Mouse (Mus musculus): Measurements from ENCODE around the gene Insl6. TPM values are rescaled to one million over a fixed set of nuclear protein-coding genes. Genes with fewer than 3 reads are reported as not detected.

The Insl6 gene
- polyA plus RNA-seq, 1 experiment from 2014 or later = 2.6 TPM

GRCm38 (mm10) chr19:29308832-29309231 lies 16.3 kb downstream of the Insl6 start:
- TF ChIP-seq CTCF (IDR thresholded peaks at IDR 0.05; ENCODE audit: low read depth) = no peak
- Histone ChIP-seq H3K27ac (ENCODE audit: low read depth) (no peak overlapping the region), H3K4me1 (ENCODE audit: insufficient read depth) (no peaks in the 10 kb centered on the region), H3K9me3 (ENCODE audit: low read depth, low read length) (no peaks in the 10 kb centered on the region), H3K4me3 (ENCODE audit: low read depth, low read length) (no peak overlapping the region), H3K4me2 (no peak overlapping the region), H3K9ac (no peak overlapping the region), H3K36me3 (ENCODE audit: insufficient read depth) (peaks cover 12% of the 10 kb centered on the region), H3K27me3 (ENCODE audit: insufficient read depth, low read length) (no peaks in the 10 kb centered on the region)
- no peak for ATAC-seq (ENCODE audit: insufficient read depth)
- DNase-seq = no peak

DNA sequence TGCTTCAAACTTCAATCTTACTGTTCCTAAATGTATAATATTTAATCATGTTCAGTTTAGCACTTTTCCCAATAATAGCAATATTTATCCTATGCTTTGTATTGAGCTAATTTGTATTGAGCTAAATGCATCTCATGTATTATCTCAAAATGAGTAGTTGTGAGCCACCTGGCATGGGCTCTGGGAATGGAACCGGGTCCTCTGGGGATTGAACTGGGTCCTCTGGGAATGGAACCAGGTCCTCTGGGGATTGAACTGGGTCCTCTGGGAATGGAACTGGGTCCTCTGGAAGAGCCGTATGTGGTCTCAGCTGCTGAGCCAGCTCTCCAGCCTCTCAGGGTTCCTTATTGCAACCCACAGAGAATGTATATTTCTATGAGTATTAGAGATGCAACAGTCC lies 23.0 kb downstream of the Insl6 start:
- H3K4me1 ChIP-seq (ENCODE audit: insufficient read depth) = no peaks in the 10 kb centered on the region
- no peak for ATAC-seq (ENCODE audit: insufficient read depth)
- no peak overlapping the region for H3K9ac ChIP-seq
- H3K9me3 ChIP-seq (ENCODE audit: low read depth, low read length) = no peaks in the 10 kb centered on the region
- WGBS = 93% methylated on average over 2 of the region's 2 CpGs
- H3K4me3 ChIP-seq (ENCODE audit: low read depth, low read length) = no peak overlapping the region
- TF ChIP-seq CTCF (IDR thresholded peaks at IDR 0.05; ENCODE audit: low read depth) = no peak
- DNase-seq = no peak
- H3K4me2 ChIP-seq = no peak overlapping the region
- no peak overlapping the region for H3K27ac ChIP-seq (ENCODE audit: low read depth)
- no peaks in the 10 kb centered on the region for H3K27me3 ChIP-seq (ENCODE audit: insufficient read depth, low read length)
- H3K36me3 ChIP-seq (ENCODE audit: insufficient read depth) = peaks cover 23% of the 10 kb centered on the region

- no peaks in the 10 kb centered on the region for H3K9me3 ChIP-seq (ENCODE audit: low read depth, low read length)
- no peak for TF ChIP-seq CTCF (IDR thresholded peaks at IDR 0.05; ENCODE audit: low read depth)
- ATAC-seq (ENCODE audit: insufficient read depth) = no peak
- DNase-seq = no peak
- H3K4me3 ChIP-seq (ENCODE audit: low read depth, low read length) = no peak overlapping the region
- WGBS = 91% methylated on average over 13 of the region's 13 CpGs
- no peaks in the 10 kb centered on the region for H3K4me1 ChIP-seq (ENCODE audit: insufficient read depth)
- H3K4me2 ChIP-seq = no peak overlapping the region
- H3K27ac ChIP-seq (ENCODE audit: low read depth) = no peak overlapping the region
- peaks cover 32% of the 10 kb centered on the region for H3K36me3 ChIP-seq (ENCODE audit: insufficient read depth)
- H3K27me3 ChIP-seq (ENCODE audit: insufficient read depth, low read length) = no peaks in the 10 kb centered on the region
- no peak overlapping the region for H3K9ac ChIP-seq
Observed at GRCm38 (mm10) chr19:29300919-29301318, 24.2 kb downstream of the Insl6 start.

DNA sequence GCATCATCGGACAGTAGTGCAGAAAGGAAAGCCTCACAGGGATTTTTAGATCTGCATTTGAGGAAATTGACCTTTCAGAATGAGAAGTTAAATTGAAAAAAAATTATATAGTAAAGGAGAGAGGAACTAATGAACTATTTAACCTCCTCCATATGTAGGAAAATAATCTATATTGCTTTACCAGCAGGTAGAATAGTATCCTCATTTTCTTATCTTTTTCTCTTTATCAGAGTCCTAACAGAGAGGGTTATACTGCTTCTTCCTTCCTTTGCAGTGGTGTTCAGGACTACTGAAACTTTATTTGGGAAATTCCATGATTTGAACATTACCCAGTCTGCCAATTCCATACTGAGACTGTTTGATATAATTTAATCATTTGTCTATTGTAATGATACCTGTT lies 27.8 kb downstream of the Insl6 start:
- no peak for ATAC-seq (ENCODE audit: insufficient read depth)
- H3K9me3 ChIP-seq (ENCODE audit: low read depth, low read length) = no peaks in the 10 kb centered on the region
- TF ChIP-seq CTCF (IDR thresholded peaks at IDR 0.05; ENCODE audit: low read depth) = no peak
- no peak overlapping the region for H3K4me2 ChIP-seq
- no peaks in the 10 kb centered on the region for H3K4me1 ChIP-seq (ENCODE audit: insufficient read depth)
- DNase-seq = no peak
- no peak overlapping the region for H3K4me3 ChIP-seq (ENCODE audit: low read depth, low read length)
- H3K9ac ChIP-seq = no peak overlapping the region
- peaks cover 35% of the 10 kb centered on the region for H3K36me3 ChIP-seq (ENCODE audit: insufficient read depth)
- no peaks in the 10 kb centered on the region for H3K27me3 ChIP-seq (ENCODE audit: insufficient read depth, low read length)
- no peak overlapping the region for H3K27ac ChIP-seq (ENCODE audit: low read depth)
- WGBS = 92% methylated on average over 1 of the region's 1 CpGs

- H3K36me3 ChIP-seq (ENCODE audit: insufficient read depth) = peaks cover 41% of the 10 kb centered on the region
- no peaks in the 10 kb centered on the region for H3K9me3 ChIP-seq (ENCODE audit: low read depth, low read length)
- no peak for TF ChIP-seq CTCF (IDR thresholded peaks at IDR 0.05; ENCODE audit: low read depth)
- H3K4me2 ChIP-seq = no peak overlapping the region
- no peak overlapping the region for H3K4me3 ChIP-seq (ENCODE audit: low read depth, low read length)
- no peaks in the 10 kb centered on the region for H3K4me1 ChIP-seq (ENCODE audit: insufficient read depth)
- H3K27ac ChIP-seq (ENCODE audit: low read depth) = no peak overlapping the region
- ATAC-seq (ENCODE audit: insufficient read depth) (no peak), DNase-seq (no peak)
- no peaks in the 10 kb centered on the region for H3K27me3 ChIP-seq (ENCODE audit: insufficient read depth, low read length)
- no peak overlapping the region for H3K9ac ChIP-seq
Observed at GRCm38 (mm10) chr19:29296166-29296565, 29.0 kb downstream of the Insl6 start.

GRCm38 (mm10) chr19:29294756-29295155 lies 30.4 kb downstream of the Insl6 start:
- 39% methylated on average over 2 of the region's 2 CpGs for WGBS
- ATAC-seq (ENCODE audit: insufficient read depth) (no peak), DNase-seq (no peak)
- H3K4me3 ChIP-seq (ENCODE audit: low read depth, low read length) = no peak overlapping the region
- no peaks in the 10 kb centered on the region for H3K4me1 ChIP-seq (ENCODE audit: insufficient read depth)
- H3K9me3 ChIP-seq (ENCODE audit: low read depth, low read length) = no peaks in the 10 kb centered on the region
- H3K4me2 ChIP-seq = no peak overlapping the region
- H3K27me3 ChIP-seq (ENCODE audit: insufficient read depth, low read length) = no peaks in the 10 kb centered on the region
- peaks cover 28% of the 10 kb centered on the region for H3K36me3 ChIP-seq (ENCODE audit: insufficient read depth)
- H3K9ac ChIP-seq = no peak overlapping the region
- no peak for TF ChIP-seq CTCF (IDR thresholded peaks at IDR 0.05; ENCODE audit: low read depth)
- H3K27ac ChIP-seq (ENCODE audit: low read depth) = no peak overlapping the region

GRCm38 (mm10) chr19:29292546-29292945 lies 32.6 kb downstream of the Insl6 start:
- Histone ChIP-seq H3K4me3 (ENCODE audit: low read depth, low read length) (no peak overlapping the region), H3K27me3 (ENCODE audit: insufficient read depth, low read length) (no peaks in the 10 kb centered on the region), H3K9ac (no peak overlapping the region), H3K9me3 (ENCODE audit: low read depth, low read length) (no peaks in the 10 kb centered on the region), H3K4me2 (no peak overlapping the region), H3K4me1 (ENCODE audit: insufficient read depth) (no peaks in the 10 kb centered on the region), H3K36me3 (ENCODE audit: insufficient read depth) (peaks cover 24% of the 10 kb centered on the region), H3K27ac (ENCODE audit: low read depth) (no peak overlapping the region)
- DNase-seq (no peak), ATAC-seq (ENCODE audit: insufficient read depth) (no peak)
- WGBS = 60% methylated on average over 4 of the region's 4 CpGs
- no peak for TF ChIP-seq CTCF (IDR thresholded peaks at IDR 0.05; ENCODE audit: low read depth)

DNA sequence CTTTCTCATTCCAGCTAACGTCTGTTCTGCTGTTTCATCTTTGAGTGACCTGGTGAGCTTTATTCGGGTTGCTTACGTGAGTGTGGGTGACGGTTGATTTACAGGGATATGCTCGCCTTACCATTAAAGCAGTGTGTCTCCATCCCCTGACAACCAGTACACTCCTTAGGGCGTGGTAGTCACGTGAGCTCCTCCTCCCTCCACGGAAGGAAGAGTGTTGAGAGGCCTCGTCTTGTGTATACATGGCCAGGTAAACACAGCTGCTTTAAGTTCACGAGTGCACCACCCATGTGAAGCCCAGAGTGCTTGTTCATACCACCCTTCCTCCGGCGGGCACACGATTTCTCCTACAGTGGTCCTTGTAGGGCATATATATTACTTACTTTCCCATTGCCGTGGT lies 33.6 kb downstream of the Insl6 start:
- Histone ChIP-seq H3K9me3 (ENCODE audit: low read depth, low read length) (no peaks in the 10 kb centered on the region), H3K9ac (no peak overlapping the region), H3K4me3 (ENCODE audit: low read depth, low read length) (no peak overlapping the region), H3K27me3 (ENCODE audit: insufficient read depth, low read length) (no peaks in the 10 kb centered on the region), H3K4me2 (no peak overlapping the region), H3K36me3 (ENCODE audit: insufficient read depth) (peaks cover 21% of the 10 kb centered on the region), H3K4me1 (ENCODE audit: insufficient read depth) (no peaks in the 10 kb centered on the region), H3K27ac (ENCODE audit: low read depth) (no peak overlapping the region)
- no peak for TF ChIP-seq CTCF (IDR thresholded peaks at IDR 0.05; ENCODE audit: low read depth)
- WGBS = 51% methylated on average over 14 of the region's 14 CpGs
- no peak for DNase-seq
- ATAC-seq (ENCODE audit: insufficient read depth) = no peak; the same call in 1 of the 2 replicates
